Mouse (Mus musculus): Measurements from ENCODE around the gene St5.

The St5 gene

GRCm38 (mm10) chr7:109606994-109607610 is 96.3 kb downstream of the St5 start:
- DNase-seq, result no peak

GRCm38 (mm10) chr7:109602562-109602961 is 100.8 kb downstream of the St5 start:
- DNase-seq, result no peak

GRCm38 (mm10) chr7:109602022-109602421 is 101.4 kb downstream of the St5 start:
- no peak for DNase-seq

DNA sequence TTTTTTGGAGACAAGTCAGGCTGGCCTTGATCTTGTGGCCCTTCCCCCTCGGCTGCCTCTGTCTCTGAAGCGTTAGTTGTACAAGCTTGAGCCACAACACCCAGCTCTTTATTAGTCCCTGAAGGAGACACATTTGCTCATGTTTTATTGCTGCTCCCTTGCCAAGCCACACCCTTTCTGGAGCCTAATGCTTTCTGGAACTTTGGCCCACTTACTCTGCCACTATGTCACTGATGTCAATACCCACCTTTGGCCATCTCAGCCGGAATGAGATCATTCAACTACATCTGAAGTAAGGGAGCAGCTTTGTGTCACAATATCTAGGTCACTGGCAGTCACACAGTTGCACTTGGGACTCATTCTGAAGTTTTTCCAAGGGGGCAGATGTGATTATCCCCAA is 102.7 kb downstream of the St5 start:
- DNase-seq, result no peak

DNA sequence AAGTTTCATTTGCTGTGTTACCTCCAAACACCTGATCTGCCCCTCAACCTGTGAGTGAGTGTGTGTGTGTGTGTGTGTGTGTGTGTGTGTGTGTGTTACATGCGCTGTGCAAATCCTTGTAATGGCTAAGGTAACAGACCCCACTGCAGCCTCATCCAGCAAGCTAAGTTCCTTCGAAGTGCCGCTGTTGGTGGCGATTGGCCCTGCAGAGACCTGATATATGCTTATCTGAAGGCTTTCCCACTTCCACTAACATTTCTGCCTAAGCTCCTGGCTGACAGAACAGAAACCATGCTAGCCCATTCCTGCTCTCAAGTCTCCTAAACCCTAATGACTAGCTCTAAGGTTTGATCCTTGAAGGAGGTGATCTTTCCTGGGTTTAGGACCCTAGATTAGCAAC is 103.4 kb downstream of the St5 start:
- no peak for DNase-seq

DNA sequence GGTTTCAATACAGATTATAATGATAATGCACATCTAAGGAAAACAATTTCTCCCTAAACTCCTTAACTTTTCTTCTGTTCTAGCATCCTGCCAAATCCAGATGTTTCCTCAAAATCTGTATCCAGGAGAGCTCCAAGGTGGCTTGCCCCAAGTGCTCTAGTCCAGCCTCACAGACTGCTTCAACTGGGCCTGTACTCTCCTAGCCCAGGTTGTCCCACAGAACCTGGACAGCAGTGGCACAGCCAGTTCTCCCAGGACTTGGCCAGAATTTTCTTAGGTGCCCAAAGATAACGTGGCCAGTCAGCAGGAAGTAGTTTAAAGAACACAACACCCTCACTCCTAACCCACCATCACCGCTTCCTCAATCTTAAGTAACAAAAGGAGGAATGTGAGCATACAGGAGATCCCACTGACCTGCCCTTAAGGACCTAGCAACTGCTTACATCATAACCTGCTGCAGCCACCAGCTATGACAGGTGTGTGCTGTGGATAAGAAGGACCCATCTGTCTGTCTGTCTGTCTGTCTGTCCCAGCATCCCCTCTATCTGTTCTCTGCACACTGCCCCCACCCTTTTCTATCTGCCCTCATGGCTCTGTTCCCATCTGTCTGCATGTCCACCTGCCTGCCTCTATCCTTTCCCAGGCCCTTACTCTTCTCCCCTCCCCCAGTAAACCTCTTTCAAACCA is 108.4 kb downstream of the St5 start:
- DNase-seq, result no peak

- DNase-seq, result no peak
Observed at GRCm38 (mm10) chr7:109593992-109594391, 109.4 kb downstream of the St5 start.

DNA sequence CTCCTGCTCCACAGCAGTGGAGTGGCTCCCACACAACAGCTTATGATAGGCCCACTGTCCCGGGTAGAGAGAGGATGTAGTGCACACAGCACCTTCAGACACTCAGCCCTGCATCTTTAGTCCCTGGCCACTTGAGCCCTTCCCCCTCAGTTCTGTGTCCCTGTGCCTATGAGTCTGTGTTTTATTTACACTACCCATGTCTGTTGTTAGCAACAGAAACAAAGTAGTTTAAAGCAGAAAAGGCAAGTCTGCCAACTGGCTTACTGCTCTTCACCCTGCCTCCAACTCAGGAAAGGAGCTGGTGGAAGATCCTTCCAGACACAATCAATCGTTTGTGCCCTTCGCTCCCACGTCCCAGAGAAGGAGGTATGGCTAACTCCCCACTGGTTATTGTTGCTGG is 111.2 kb downstream of the St5 start:
- DNase-seq, result no peak

DNA sequence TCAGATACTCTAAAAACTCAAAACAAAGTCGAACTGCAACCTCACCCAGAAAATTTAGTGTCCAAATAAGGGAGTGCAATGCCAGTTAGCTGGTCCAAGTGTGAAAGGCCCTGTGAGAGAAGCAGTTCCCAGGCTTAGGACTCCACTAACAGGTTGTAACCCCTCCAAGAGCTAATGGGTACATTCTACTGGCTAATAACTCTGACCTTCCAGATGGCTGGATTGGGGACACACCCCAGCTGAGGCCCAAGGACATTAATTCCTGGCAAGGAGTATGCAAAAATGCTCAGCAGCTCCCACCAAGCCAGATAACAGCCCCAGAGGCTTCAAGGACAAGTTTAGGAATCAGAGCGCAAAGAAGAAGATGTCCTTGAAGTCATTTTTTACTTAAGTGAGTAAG is 112.8 kb downstream of the St5 start:
- DNase-seq, result no peak

GRCm38 (mm10) chr7:109588990-109589389 is 114.4 kb downstream of the St5 start:
- DNase-seq, result no peak

- DNase-seq, result no peak
Observed at GRCm38 (mm10) chr7:109588145-109588544, 115.3 kb downstream of the St5 start.

- DNase-seq, result no peak
Observed at GRCm38 (mm10) chr7:109584467-109584866, 118.9 kb downstream of the St5 start.

GRCm38 (mm10) chr7:109580489-109580888 is 122.9 kb downstream of the St5 start:
- no peak for DNase-seq

- DNase-seq, result no peak
Observed at GRCm38 (mm10) chr7:109579585-109580307, 123.7 kb downstream of the St5 start.

- no peak for DNase-seq
Observed at GRCm38 (mm10) chr7:109578880-109579584, 124.4 kb downstream of the St5 start.

DNA sequence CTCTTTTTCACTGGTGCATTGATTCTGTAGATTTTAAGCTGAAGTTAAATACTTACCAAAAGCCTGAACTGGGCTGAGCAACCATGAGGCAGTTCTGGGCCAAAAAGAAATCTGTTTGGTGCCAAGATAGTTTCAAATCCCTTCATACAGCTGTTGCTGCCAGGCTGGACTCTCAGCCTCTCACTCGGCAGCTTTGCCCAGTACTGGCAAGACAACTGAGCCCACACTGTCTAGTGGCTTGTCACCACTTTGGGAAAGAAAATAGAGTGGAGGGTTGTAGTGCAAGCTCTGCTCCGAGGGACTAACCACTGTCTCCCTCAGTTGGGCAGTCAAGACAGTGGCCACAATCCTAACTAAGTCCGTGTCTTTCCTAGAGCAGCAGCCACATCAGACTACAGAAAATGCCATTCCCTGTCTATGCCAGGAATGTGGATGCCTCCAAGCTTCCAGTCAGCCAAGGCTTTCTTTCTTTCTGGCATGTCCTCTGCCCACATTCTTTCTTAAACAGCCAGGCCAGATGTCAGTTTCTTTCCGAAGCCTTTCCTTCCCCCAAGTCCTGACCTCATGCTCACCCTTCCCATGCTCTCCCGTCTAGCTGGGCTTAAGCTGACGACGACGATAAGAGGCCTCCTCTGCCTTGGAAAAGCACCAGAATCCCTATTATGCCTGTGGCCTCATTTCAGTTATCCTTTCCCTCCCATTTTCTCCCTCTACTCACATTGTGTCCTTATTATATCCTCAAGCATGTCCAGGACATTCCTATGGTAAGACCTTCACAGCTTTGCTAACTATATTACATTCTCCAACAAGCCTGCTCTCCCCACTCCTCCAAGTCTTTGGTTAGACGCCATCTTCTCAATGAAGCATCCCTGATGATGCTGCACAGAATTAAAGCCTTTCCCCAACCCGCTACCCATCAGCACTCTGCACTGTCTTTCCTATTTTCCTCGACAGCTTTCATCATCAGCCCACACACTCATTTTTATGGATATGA is 126.8 kb downstream of the St5 start:
- no peak for DNase-seq

DNA sequence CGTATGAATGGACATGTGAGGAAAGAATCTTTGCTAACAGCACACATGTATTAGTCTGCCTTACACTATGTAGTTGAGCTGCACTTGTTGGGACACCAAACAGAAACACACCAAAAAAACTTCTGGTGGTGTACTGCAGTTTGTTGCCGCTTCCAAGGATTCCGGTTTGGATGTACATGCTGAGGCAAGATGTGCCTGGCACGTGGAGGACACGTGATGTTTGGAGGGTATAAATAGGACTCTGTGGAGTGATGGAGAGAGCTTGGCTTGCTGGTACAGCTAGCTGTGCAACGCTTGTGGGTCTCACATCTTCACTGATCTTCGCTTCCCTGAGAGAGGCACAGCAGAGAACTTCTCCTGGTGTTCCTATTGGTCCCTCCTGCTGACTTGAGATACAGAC is 129.2 kb downstream of the St5 start:
- peak; percentile 20 for DNase-seq

- DNase-seq, result no peak
Observed at GRCm38 (mm10) chr7:109568391-109568892, 135.0 kb downstream of the St5 start.

DNA sequence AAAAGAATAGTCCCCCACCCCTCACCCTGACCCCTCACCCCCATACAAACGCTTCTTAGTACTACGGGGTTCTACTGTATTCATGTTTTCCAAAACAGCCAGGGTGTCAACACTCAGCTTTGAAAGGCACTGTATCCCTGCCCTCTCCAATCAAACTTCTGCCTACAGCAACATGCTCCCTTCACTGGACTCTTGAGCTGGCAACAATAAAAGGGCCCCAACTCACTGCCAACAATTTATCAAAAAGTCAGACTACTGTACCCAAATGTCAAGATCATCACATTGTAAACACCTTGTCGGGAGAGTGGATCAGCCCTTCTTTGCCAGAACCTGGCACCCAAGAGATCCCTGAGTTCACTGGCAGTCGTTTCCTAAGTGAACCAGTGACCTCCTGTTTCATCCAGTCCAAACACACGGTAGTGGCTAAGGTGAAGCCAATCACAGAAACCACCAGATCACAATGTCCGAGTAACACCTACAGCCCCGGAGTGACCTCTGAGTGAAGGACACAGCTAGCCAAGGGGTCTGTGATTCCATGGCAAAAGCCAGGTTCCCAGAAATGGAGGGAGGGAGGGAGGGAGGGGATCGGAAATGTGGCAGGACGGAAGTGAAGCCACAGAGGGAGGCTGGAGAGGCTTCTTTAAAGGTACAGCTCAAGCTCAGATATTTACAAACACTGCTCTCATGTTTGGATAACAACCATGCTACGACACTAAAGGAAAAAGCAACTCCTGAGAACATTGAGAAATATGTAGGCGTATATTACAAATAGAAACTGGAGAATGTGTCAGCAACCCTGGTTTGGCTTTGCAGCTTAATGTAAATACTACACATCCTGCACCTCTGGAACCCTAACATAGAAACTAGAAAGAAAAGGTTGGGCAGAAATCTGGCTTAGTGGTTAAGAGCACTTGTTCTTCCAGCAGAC is 136.3 kb downstream of the St5 start:
- no peak for DNase-seq

DNA sequence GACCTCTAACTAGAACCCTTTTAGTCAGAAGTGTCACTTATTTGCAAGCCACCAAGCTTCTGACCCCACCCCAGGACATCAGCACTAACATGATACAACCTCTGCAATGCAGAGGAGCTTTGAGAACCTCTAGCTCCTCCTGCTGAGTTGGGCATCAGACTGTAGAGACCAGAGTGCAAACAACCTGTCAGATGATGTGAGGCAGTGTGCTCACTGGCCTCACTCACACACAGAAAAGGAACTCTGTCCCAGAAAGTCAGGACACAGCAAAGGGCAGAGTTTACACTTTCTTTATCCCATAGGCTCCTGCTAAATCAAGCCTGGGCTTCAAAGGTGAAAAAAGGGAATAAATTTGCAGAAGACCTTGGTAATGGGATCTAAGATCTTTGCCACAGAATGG is 137.1 kb downstream of the St5 start:
- no peak for DNase-seq

GRCm38 (mm10) chr7:109563775-109564362 is 139.5 kb downstream of the St5 start:
- no peak for DNase-seq
